Mouse (Mus musculus) cerebellum, adult 2 months (tissue): ENCODE results near the gene Wdr19. TPM values are rescaled to one million over a fixed set of nuclear protein-coding genes. Genes with fewer than 3 reads are reported as not detected.
"Not testable (repeated sequence)": the region's sequence is repeated elsewhere in the genome, so short reads cannot be mapped to it uniquely, and the experiment has no call there.

Experiments
- DNase-seq, 2 experiments: peaks; one replicate each; pipeline ENCODE4 v3.0.0; 2021
- H3K27ac ChIP-seq: fragments of 200-500 bp; 2 replicates; pipeline ENCODE4 v1.5.1; 2012; ENCODE audit warnings: low read length, control low read depth, inconsistent platforms; ENCODE audit not compliant: insufficient read depth
- H3K27me3 ChIP-seq: fragments of 200-500 bp; 2 replicates; pipeline ENCODE4 v1.6.1; 2012; ENCODE audit warnings: inconsistent platforms, mild to moderate bottlenecking, low read length, moderate library complexity; ENCODE audit not compliant: control insufficient read depth, insufficient read depth
- H3K4me1 ChIP-seq: fragments of 200-500 bp; 2 replicates; pipeline ENCODE4 v1.6.1; 2011; ENCODE audit warnings: low read length; ENCODE audit not compliant: control insufficient read depth, insufficient read depth
- H3K4me3 ChIP-seq: fragments of 200-500 bp; replicated peaks from 2 replicates; pipeline ENCODE3; 2011; ENCODE audit warnings: mild to moderate bottlenecking, low read depth, low read length, control low read depth; ENCODE audit not compliant: insufficient read depth
- CTCF ChIP-seq: fragments of 200-500 bp; IDR thresholded peaks from 2 replicates; pipeline ENCODE4 v1.5.1; 2011; ENCODE audit warnings: low read depth, mild to moderate bottlenecking, control low read depth, low read length, moderate library complexity, borderline replicate concordance; ENCODE audit not compliant: insufficient read depth
- POLR2A ChIP-seq: fragments of 200-500 bp; IDR thresholded peaks from 2 replicates; pipeline ENCODE4 v1.6.1; 2011; ENCODE audit warnings: low read length, control low read depth, borderline replicate concordance; ENCODE audit not compliant: insufficient read depth
- WGBS: fragments of 180-500 bp; shearing (Covaris S2); methylation state at CpG from one replicate; pipeline ENCODE4 v1.1.7; 2018; 5-methylcytosine and 5-hydroxymethylcytosine counted together
- polyA plus RNA-seq: library from polyadenylated mRNA; depleted of rRNA; stranded (reverse); fragments of >200 nt; gene quantifications from 2 replicates; pipeline ENCODE4 v1.2.3, GENCODE M21; 2012; rRNA removed

Wdr19 gene
- polyA plus RNA-seq, 1 experiment = 14.3 TPM

DNA sequence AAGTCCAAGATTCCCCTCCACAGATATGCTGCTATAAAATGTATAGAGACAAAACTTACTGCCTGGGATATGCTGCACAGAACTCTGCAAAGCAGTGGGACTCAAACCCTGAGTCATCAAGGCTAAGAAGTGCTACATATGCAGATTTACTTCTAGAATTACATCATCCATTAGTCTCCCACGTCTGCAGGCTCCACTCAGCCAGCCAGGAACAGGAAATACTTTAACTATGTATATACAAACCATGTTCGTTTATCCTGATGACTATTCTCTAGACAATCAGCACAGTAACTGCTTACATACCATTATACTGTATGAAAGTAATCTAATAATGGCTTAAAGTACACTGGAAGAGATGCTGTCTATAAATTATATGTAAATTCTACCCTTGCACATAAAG, 94.8 kb downstream of the Wdr19 start:
- no peak for DNase-seq
- Histone ChIP-seq H3K27me3 (no peaks in the 10 kb centered on the region), H3K4me1 (no peaks in the 10 kb centered on the region), H3K27ac (no peak overlapping the region), H3K4me3 (no peak overlapping the region)
- TF ChIP-seq CTCF (no peak), POLR2A (no peak)
- 90% methylated on average over 2 of the region's 2 CpGs for WGBS

GRCm38 (mm10) chr5:65298167-65298950, 98.9 kb downstream of the Wdr19 start:
- Histone ChIP-seq H3K4me3 (no peak overlapping the region), H3K27ac (no peak overlapping the region), H3K27me3 (no peaks in the 10 kb centered on the region), H3K4me1 (no peaks in the 10 kb centered on the region)
- no peak for DNase-seq
- WGBS = 89% methylated on average over 7 of the region's 7 CpGs
- TF ChIP-seq CTCF (no peak), POLR2A (no peak)

DNA sequence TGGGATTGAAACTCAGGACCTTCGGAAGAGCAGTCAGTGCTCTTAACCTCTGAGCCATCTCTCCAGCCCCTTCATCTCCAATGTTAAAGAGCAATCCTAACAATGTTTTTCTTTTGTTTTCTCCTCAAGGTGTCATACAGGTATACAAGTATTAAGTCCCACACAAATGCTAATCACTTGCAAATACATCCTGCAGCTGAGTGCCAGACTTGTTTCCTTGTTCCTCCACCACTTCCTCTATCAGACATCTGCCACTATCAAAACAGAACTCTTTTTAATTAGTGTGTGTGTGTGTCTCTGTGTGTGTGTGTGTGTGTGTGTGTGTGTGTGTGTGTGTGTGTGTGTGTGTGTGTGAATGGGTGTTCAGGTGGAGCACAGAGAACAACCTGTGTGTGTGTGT, 100.1 kb downstream of the Wdr19 start:
- H3K27me3 ChIP-seq, DNase-seq, H3K4me3 ChIP-seq, H3K4me1 ChIP-seq, H3K27ac ChIP-seq: not testable (repeated sequence)
- WGBS = 98% methylated on average over 1 of the region's 1 CpGs

GRCm38 (mm10) chr5:65300121-65300520, 100.6 kb downstream of the Wdr19 start:
- no peak overlapping the region for H3K4me3 ChIP-seq
- 94% methylated on average over 9 of the region's 9 CpGs for WGBS

DNA sequence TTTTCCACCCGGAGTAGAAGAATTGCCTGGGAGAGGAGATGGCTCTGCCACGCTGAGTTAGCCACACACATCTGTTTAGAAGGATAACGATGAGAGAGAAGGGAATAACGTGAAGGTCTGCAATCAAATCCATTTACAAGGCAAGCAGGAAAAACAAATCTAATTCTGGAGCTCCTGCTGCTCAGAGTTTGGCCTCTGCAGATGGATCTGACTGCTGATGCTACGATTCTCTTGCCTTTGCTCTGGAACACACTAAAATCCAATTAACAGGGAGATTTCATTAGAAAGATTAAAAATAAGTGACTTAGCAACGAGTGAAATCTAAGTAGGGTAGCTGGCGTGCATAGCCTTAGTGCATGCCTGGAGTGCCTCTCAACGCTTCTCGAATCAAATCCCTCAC, 106.0 kb downstream of the Wdr19 start:
- H3K27me3 ChIP-seq = no peaks in the 10 kb centered on the region

More at GRCm38 (mm10) chr5:65300121-65300520, 100.6 kb downstream of the Wdr19 start:
- Histone ChIP-seq H3K27ac (no peak overlapping the region), H3K27me3 (no peaks in the 10 kb centered on the region), H3K4me1 (no peaks in the 10 kb centered on the region)
- TF ChIP-seq POLR2A (no peak), CTCF (no peak)
- no peak for DNase-seq

DNA sequence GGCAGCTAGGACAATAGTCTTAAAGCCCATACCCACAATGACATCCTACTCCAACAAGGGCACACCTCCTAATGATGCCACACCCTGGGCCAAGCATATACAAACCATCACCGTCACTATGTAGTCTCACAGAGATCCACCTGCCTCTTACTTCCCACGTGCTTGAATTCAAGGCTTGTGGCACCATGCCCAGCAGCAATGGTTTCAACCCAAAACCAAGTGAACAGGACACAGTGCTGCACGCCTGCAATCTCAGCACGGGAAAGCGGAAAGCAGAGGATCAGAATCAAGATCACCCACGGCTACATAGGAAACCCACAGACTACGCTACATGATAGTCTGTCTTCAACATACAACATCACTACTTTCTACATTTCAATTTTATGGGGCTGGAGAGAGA, 108.7 kb downstream of the Wdr19 start:
- H3K27ac ChIP-seq = no peak overlapping the region
- H3K4me3 ChIP-seq = no peak overlapping the region
- WGBS = 89% methylated on average over 7 of the region's 7 CpGs
- H3K4me1 ChIP-seq = no peaks in the 10 kb centered on the region
- H3K27me3 ChIP-seq = no peaks in the 10 kb centered on the region
- DNase-seq = no peak
- TF ChIP-seq CTCF (no peak), POLR2A (no peak)

More for the DNA sequence above, 106.0 kb downstream of the Wdr19 start:
- TF ChIP-seq POLR2A (no peak), CTCF (no peak)
- DNase-seq = no peak
- Histone ChIP-seq H3K4me1 (no peaks in the 10 kb centered on the region), H3K27ac (no peak overlapping the region), H3K4me3 (no peak overlapping the region)
- WGBS = 87% methylated on average over 9 of the region's 9 CpGs

- Histone ChIP-seq H3K27me3 (no peaks in the 10 kb centered on the region), H3K27ac (no peak overlapping the region), H3K4me1 (no peaks in the 10 kb centered on the region), H3K4me3 (no peak overlapping the region)
- WGBS = 97% methylated on average over 3 of the region's 3 CpGs
- no peak for DNase-seq
- TF ChIP-seq CTCF (no peak), POLR2A (no peak)
Observed at GRCm38 (mm10) chr5:65308866-65309265, 109.4 kb downstream of the Wdr19 start.

Other genes with a start within 250 kb of the Wdr19 start
- gene Tlr6, start 239.6 kb upstream of the Wdr19 start, polyA plus RNA-seq = 0.13 and 0.21 TPM in 2 replicates
- 3.7 and 3.9 TPM in 2 replicates for gene Fam114a1, start 229.6 kb upstream of the Wdr19 start, polyA plus RNA-seq
- gene Tmem156, start 107.6 kb upstream of the Wdr19 start, polyA plus RNA-seq = 0.08 and 0.16 TPM in 2 replicates
- gene Klhl5, start 92.2 kb upstream of the Wdr19 start, polyA plus RNA-seq = 33.6 and 36.0 TPM in 2 replicates
- 23.8 and 25.7 TPM in 2 replicates for gene Rfc1, start 136.0 kb downstream of the Wdr19 start, polyA plus RNA-seq
- gene Klb, start 148.6 kb downstream of the Wdr19 start, polyA plus RNA-seq = 0.23 and 0.29 TPM in 2 replicates
- 431 and 479 TPM in 2 replicates for gene Rpl9, start 191.7 kb downstream of the Wdr19 start, polyA plus RNA-seq
- 46.3 and 47.0 TPM in 2 replicates for gene Lias, start 191.8 kb downstream of the Wdr19 start, polyA plus RNA-seq
- gene Ugdh, start 236.3 kb downstream of the Wdr19 start, polyA plus RNA-seq = 26.1 and 27.3 TPM in 2 replicates